Mouse (Mus musculus) CD4-positive, CD25-positive, alpha-beta regulatory T cell, adult 9 weeks (primary cell): ENCODE results near the gene Btbd35f2. TPM values are rescaled to one million over a fixed set of nuclear protein-coding genes. Genes with fewer than 3 reads are reported as not detected.

Experiments used
- polyA plus RNA-seq: library from polyadenylated mRNA; unstranded; fragments of 100-300 nt; shearing (Covaris generic); gene quantifications from one replicate; pipeline ENCODE4 v1.2.1, GENCODE M21; 2017

Btbd35f2 gene
- not detected for polyA plus RNA-seq

GRCm38 (mm10) chrX:32278094-32278493 is at the start of gene Btbd35f2:
Gene Btbd35f2 (plus strand): TSS chrX:32278394.

Other genes with a start within 250 kb of the Btbd35f2 start
- not detected for gene Btbd35f22, start 230.6 kb upstream of the Btbd35f2 start, polyA plus RNA-seq